Mouse (Mus musculus) liver, postnatal 0 days (tissue): ENCODE data around the gene Stk25. TPM values are rescaled to one million over a fixed set of nuclear protein-coding genes. Genes with fewer than 3 reads are reported as not detected.

Experiments used
- ATAC-seq: fragments of 200-750 bp; cut with Nextera tagmentation; 2 replicates; pipeline ENCODE4 v1.8.0; 2017; ENCODE audit warnings: mild to moderate bottlenecking, moderate library complexity
- DNase-seq: peaks from one replicate; pipeline ENCODE4 v3.0.0-alpha.2; 2016
- H3K27ac ChIP-seq: fragments of 300-500 bp; sonication (generic); 2 replicates; pipeline ENCODE4 v1.5.1; 2014; ENCODE audit warnings: antibody characterized with exemption, moderate library complexity, mild to moderate bottlenecking, low read depth
- H3K27me3 ChIP-seq: fragments of 300-500 bp; sonication (generic); 2 replicates; pipeline ENCODE4 v1.6.1; 2014; ENCODE audit warnings: low read length, control low read depth, mixed read lengths; ENCODE audit not compliant: insufficient read depth
- H3K36me3 ChIP-seq: fragments of 300-500 bp; sonication (generic); replicated peaks from 2 replicates; pipeline ENCODE4 v1.6.1; 2014; ENCODE audit warnings: mild to moderate bottlenecking, control low read depth, low read length, moderate library complexity, mixed read lengths; ENCODE audit not compliant: insufficient read depth
- H3K4me1 ChIP-seq: fragments of 300-500 bp; sonication (generic); 2 replicates; pipeline ENCODE4 v1.6.1; 2014; ENCODE audit warnings: antibody characterized with exemption, mild to moderate bottlenecking, control low read depth; ENCODE audit not compliant: insufficient read depth
- H3K4me2 ChIP-seq: fragments of 300-500 bp; sonication (generic); 2 replicates; pipeline ENCODE4 v1.6.1; 2014; ENCODE audit warnings: low read depth, mild to moderate bottlenecking, low read length, moderate library complexity, mixed read lengths
- H3K4me3 ChIP-seq: fragments of 300-500 bp; sonication (generic); 2 replicates; pipeline ENCODE4 v1.5.1; 2014; ENCODE audit warnings: low read depth, low read length
- H3K9ac ChIP-seq: fragments of 300-500 bp; sonication (generic); replicated peaks from 2 replicates; pipeline ENCODE4 v1.6.1; 2014; ENCODE audit warnings: mild to moderate bottlenecking, moderate library complexity
- H3K9me3 ChIP-seq: fragments of 300-500 bp; sonication (generic); 2 replicates; pipeline ENCODE4 v1.6.1; 2016; ENCODE audit warnings: mild to moderate bottlenecking, control low read depth, low read length, mixed read lengths
- CTCF ChIP-seq: sonication (generic); IDR thresholded peaks from 2 replicates; pipeline ENCODE4 v1.5.1; 2016; ENCODE audit warnings: antibody characterized with exemption, low read depth
- EP300 ChIP-seq: IDR thresholded peaks from 2 replicates; pipeline ENCODE4 v1.6.1; 2016; ENCODE audit warnings: antibody characterized with exemption, low read depth, mild to moderate bottlenecking
- WGBS: fragments of 180-500 bp; shearing (Covaris S2); extraction: QIAGEN DNeasy Blood & Tissue Kit; methylation state at CpG from one replicate; pipeline ENCODE4 v1.1.7; 2014; ENCODE audit not compliant: insufficient replicate concordance; 5-methylcytosine and 5-hydroxymethylcytosine counted together
- polyA plus RNA-seq: library from polyadenylated mRNA; unstranded; fragments of >200 nt; fragmentation: Nextera tagmentation; extraction: Ambion mirVana; gene quantifications from 2 replicates; pipeline ENCODE4 v1.2.1, GENCODE M21; 2015

Stk25 gene
- polyA plus RNA-seq, 1 experiment from 2014 or later = 41.3 TPM

GRCm38 (mm10) chr1:93657025-93657360, 1.5 kb downstream of the Stk25 start:
- Histone ChIP-seq H3K9ac (no peak overlapping the region), H3K4me2 (no peak overlapping the region), H3K4me1 (peaks cover 2% of the 10 kb centered on the region; the same call in 1 of the 2 replicates), H3K4me3 (no peak overlapping the region), H3K9me3 (no peaks in the 10 kb centered on the region; the same call in 1 of the 2 replicates), H3K27me3 (no peaks in the 10 kb centered on the region), H3K36me3 (no peaks in the 10 kb centered on the region), H3K27ac (no peak overlapping the region)
- DNase-seq = no peak
- no peak for TF ChIP-seq CTCF
- no peak for TF ChIP-seq EP300
- WGBS = 69% methylated on average over 5 of the region's 5 CpGs
- no peak for ATAC-seq

DNA sequence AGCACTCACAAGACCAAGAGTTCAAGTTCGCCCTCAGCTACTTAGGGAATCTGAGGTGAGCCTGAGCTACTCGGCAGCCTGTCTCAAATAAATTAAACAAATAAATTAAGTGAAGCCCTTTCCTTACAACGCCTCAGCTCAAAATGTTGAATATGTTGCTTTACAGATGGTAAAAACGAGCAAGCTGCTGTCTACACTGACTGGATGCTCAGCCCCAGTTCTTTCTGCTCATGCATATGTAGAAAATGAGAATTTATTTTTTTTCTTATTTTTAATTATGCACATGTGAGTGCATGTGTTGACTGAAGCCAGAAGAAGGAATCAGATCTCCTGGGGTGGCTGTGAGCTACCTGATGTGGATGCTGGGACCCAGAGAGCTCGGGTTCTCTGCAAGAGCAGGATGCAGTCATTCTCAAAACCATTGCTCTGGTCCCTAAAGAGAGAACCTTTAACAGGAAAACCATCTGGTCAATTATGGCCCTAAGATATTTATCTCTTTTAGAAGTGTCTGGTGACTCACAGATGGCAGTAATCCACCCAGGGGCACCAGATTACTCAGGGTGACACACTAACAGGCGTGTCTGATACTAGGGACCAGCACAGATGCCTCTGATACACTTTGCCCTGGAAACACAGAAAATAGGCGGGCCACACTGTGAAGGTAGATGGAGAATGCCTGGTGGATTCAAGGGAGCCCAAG, 2.0 kb downstream of the Stk25 start:
- Histone ChIP-seq H3K36me3 (no peaks in the 10 kb centered on the region), H3K4me3 (no peak overlapping the region), H3K9ac (no peak overlapping the region), H3K27ac (no peak overlapping the region), H3K27me3 (no peaks in the 10 kb centered on the region), H3K4me1 (peaks cover 2% of the 10 kb centered on the region; the same call in 1 of the 2 replicates), H3K9me3 (no peaks in the 10 kb centered on the region; the same call in 1 of the 2 replicates), H3K4me2 (no peak overlapping the region)
- no peak for ATAC-seq
- DNase-seq = no peak
- TF ChIP-seq EP300 (no peak), CTCF (no peak)
- WGBS = 63% methylated on average over 7 of the region's 7 CpGs

DNA sequence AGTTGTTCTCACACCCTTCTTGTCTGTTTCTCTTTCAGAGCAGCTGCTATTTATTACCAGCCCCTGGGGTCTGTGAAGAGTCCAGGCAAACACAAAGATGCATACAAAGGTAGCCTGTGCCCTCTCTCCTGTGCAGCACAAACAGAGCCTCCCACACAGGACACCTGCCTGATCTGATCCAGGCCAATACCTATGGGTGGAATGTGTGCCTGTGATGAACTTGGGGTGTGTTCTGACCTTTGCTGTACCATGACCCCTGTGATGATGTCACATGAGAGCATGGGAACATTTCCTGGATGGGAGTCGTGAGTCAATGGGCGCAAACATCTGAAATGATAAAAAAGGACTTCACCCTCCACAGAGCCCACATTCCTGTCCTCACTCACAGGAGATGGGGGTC, 3.7 kb downstream of the Stk25 start:
- TF ChIP-seq CTCF (no peak), EP300 (no peak)
- Histone ChIP-seq H3K4me2 (no peak overlapping the region), H3K9ac (no peak overlapping the region), H3K27me3 (no peaks in the 10 kb centered on the region), H3K9me3 (no peaks in the 10 kb centered on the region), H3K27ac (no peak overlapping the region), H3K4me3 (no peak overlapping the region), H3K36me3 (no peaks in the 10 kb centered on the region), H3K4me1 (peaks cover 2% of the 10 kb centered on the region; the same call in 1 of the 2 replicates)
- 55% methylated on average over 2 of the region's 2 CpGs for whole genome bisulfite sequencing
- DNase-seq (peak; percentile 19), ATAC-seq (peak; percentile 92)

DNA sequence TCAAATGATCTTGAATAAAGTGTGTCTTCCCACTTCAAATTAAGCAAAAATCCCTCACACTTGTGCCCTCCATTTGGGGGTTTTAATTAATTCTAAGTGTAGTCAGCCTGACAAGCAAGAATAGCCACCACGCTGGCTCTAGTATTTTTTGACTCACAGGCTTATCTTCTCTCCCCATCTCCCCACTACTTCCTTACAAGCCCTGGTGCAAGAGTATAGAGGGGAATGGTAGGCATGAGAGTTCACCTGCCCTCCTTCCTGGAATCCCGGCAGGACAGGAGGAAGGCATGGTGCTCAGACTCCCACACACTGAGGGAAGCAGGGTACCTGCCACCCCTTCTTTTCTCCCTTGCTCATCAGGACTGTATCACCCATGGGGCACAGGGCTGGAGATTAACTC, 4.2 kb downstream of the Stk25 start:
- Histone ChIP-seq H3K36me3 (no peaks in the 10 kb centered on the region), H3K9ac (no peak overlapping the region), H3K4me1 (peaks cover 2% of the 10 kb centered on the region; the same call in 1 of the 2 replicates), H3K9me3 (no peaks in the 10 kb centered on the region), H3K4me2 (no peak overlapping the region), H3K27me3 (no peaks in the 10 kb centered on the region), H3K27ac (no peak overlapping the region), H3K4me3 (no peak overlapping the region)
- no peak for DNase-seq
- no peak for ATAC-seq
- no peak for TF ChIP-seq EP300
- TF ChIP-seq CTCF = no peak
- WGBS = 24% methylated on average over 2 of the region's 2 CpGs

GRCm38 (mm10) chr1:93649604-93650172, 8.8 kb downstream of the Stk25 start:
- H3K9me3 ChIP-seq = no peaks in the 10 kb centered on the region
- H3K9ac ChIP-seq = no peak overlapping the region
- 56% methylated on average over 5 of the region's 5 CpGs for WGBS
- DNase-seq (no peak), ATAC-seq (no peak)
- no peak for TF ChIP-seq EP300
- no peak for TF ChIP-seq CTCF
- H3K4me2 ChIP-seq = no peak overlapping the region
- H3K27ac ChIP-seq = no peak overlapping the region
- no peaks in the 10 kb centered on the region for H3K27me3 ChIP-seq
- no peak overlapping the region for H3K4me3 ChIP-seq
- H3K4me1 ChIP-seq = peaks cover 2% of the 10 kb centered on the region; the same call in 1 of the 2 replicates
- H3K36me3 ChIP-seq = no peaks in the 10 kb centered on the region

GRCm38 (mm10) chr1:93642692-93643091, 15.8 kb downstream of the Stk25 start:
- no peak for DNase-seq
- TF ChIP-seq CTCF (no peak), EP300 (no peak)
- H3K9ac ChIP-seq = no peak overlapping the region
- no peaks in the 10 kb centered on the region for H3K4me1 ChIP-seq
- H3K36me3 ChIP-seq = no peaks in the 10 kb centered on the region
- H3K9me3 ChIP-seq = no peaks in the 10 kb centered on the region
- H3K27me3 ChIP-seq = no peaks in the 10 kb centered on the region
- WGBS = 83% methylated on average over 2 of the region's 2 CpGs
- no peak for ATAC-seq
- H3K27ac ChIP-seq = no peak overlapping the region
- no peak overlapping the region for H3K4me2 ChIP-seq
- H3K4me3 ChIP-seq = no peak overlapping the region
